Mouse (Mus musculus): ENCODE results near the gene Padi2. TPM values are rescaled to one million over a fixed set of nuclear protein-coding genes. Genes with fewer than 3 reads are reported as not detected.

Gene Padi2
- 1.1 and 2.2 TPM in 2 replicates for polyA plus RNA-seq (2012; rRNA removed)

DNA sequence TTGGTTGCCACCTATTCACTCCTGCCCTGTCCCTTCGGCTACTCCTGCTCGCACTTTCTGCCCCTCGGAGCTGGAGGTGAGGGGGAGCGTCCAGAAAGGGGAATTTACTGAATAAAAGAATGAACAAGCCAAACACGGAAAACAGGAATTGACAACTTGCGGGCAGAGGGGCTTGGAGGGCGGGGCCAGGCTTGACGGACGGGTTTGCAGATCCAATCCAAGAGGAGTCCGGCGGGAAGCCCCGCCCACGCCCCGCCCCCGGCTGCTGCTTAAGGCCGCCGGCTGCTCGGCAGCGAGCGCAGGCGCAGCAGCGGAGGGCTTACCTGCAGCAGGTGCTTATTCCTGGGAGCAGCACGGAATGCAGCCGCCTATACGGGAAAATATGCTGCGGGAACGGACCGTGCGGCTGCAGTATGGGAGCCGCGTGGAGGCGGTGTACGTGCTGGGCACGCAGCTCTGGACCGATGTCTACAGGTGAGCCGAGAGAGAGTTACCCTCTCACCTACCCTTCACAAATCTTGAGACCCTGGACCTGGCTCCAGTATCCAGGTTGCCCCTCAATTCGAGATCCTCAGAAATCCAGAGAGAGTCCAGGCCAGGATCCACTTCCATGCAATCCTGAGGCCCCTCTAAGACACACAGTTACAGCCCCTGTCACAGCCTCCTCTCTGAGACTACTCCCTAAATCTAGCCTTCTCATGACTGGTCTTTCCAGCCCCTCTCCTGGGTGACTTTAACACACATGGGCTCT lies at the start of gene Padi2:
Gene Padi2, plus strand, starts transcription at position 269 of the 751 bp plus-strand sequence.

DNA sequence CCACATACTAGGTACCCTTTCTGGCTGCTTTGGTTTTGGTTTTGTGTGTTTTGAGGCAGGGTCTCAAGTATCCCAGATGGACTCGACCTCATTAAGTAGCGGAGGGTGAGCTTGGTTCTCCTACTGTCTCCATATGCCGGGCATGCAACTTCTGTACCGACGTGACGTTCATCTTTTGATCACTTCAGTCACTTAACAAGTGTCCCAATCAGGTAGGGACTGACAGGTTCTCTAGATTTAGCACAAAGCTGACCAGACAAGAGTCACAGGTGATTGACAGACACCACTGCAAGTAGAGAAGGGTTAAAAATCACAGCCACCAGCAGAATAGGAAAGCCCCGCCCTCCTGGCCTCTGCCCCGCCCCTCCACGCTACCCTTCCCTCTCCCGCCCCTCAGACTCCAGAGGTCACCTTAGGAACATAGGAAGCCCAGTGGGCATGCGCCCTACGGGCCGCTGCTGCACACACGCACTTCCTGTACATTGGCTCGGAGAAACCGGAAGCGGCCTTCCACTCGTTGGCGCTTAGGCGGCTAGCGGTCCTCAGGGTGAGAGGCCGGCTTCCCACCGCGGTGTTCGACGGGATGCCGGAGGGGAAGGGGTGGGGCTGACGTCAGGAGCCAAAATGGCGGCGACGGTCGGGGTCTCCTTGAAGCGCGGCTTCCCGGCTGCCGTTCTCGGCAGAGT lies 54.8 kb downstream of the Padi2 start, which contains the start of gene Sdhb:
Gene Sdhb, plus strand, starts transcription at position 423 of the 686 bp plus-strand sequence.

DNA sequence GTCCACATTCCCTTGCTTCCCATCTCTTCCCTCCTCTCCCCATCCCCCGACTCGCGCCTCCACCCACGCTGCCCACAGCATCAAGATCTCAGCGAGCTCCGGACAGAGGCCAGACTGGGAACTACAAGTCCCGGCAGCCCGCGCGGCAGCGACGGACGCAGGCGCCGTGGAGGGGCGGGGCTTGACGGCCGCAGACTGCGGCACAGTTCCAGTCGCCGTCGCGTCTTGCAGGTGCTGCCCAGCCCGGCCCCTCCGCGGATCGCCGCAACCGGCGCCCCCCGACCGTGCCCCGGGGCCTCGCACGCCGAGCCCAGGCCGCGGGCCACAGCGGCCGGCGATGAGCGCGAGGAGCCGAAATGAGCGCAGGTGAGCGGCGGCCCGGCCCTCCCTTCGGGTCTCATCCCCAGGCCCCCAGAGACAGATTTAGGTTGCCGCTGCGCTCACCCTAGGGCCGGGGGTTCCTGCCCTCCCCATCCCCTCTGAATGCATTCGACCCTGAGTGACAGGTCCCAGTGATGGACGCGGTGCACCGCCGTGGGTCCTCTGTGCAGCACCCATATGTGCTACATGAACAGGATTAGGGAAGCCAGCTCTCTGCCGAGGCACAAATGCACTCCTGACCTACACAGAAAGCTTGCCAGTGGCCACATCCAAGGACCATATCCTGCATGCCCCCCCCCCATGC lies 80.7 kb downstream of the Padi2 start, which contains the start of gene Atp13a2:
Gene Atp13a2, plus strand, starts transcription at position 163 of the 685 bp plus-strand sequence.

Other genes starting within 250 kb of the Padi2 start
- gene Arhgef10l, start 240.3 kb upstream of the Padi2 start, polyA plus RNA-seq (2012; rRNA removed) = 16.2 and 17.3 TPM in 2 replicates
- 26.9 and 27.2 TPM in 2 replicates for gene Rcc2, start 205.8 kb upstream of the Padi2 start, polyA plus RNA-seq (2012; rRNA removed)
- gene Padi6, start 163.7 kb upstream of the Padi2 start, polyA plus RNA-seq (2012; rRNA removed) = not detected in 2 replicates
- gene Padi4, start 132.1 kb upstream of the Padi2 start, polyA plus RNA-seq (2012; rRNA removed) = 1.7 and 2.8 TPM in 2 replicates
- 0.09 TPM in 1 of 2 replicates, not detected in the other for gene Padi3, start 95.7 kb upstream of the Padi2 start, polyA plus RNA-seq (2012; rRNA removed)
- 1.5 and 2.0 TPM in 2 replicates for gene Padi1, start 60.6 kb upstream of the Padi2 start, polyA plus RNA-seq (2012; rRNA removed)
- 118 and 191 TPM in 2 replicates for gene Sdhb, start 54.9 kb downstream of the Padi2 start, polyA plus RNA-seq (2012; rRNA removed)
- 46.3 and 68.4 TPM in 2 replicates for gene Atp13a2, start 80.5 kb downstream of the Padi2 start, polyA plus RNA-seq (2012; rRNA removed)
- 37.7 and 48.4 TPM in 2 replicates for gene Mfap2, start 104.1 kb downstream of the Padi2 start, polyA plus RNA-seq (2012; rRNA removed)
- gene Crocc, start 154.2 kb downstream of the Padi2 start, polyA plus RNA-seq (2012; rRNA removed) = 6.0 and 7.1 TPM in 2 replicates
- gene Necap2, start 172.0 kb downstream of the Padi2 start, polyA plus RNA-seq (2012; rRNA removed) = 34.3 and 51.7 TPM in 2 replicates
- gene Spata21, start 182.0 kb downstream of the Padi2 start, polyA plus RNA-seq (2012; rRNA removed) = not detected in 2 replicates
- gene Szrd1, start 233.4 kb downstream of the Padi2 start, polyA plus RNA-seq (2012; rRNA removed) = 41.1 and 49.4 TPM in 2 replicates
- gene Fbxo42, start 241.6 kb downstream of the Padi2 start, polyA plus RNA-seq (2012; rRNA removed) = 4.5 and 5.0 TPM in 2 replicates

Measured in stomach, adult 2 months (tissue).